Mouse (Mus musculus): ENCODE measurements around the gene Tnfrsf23.

DNA sequence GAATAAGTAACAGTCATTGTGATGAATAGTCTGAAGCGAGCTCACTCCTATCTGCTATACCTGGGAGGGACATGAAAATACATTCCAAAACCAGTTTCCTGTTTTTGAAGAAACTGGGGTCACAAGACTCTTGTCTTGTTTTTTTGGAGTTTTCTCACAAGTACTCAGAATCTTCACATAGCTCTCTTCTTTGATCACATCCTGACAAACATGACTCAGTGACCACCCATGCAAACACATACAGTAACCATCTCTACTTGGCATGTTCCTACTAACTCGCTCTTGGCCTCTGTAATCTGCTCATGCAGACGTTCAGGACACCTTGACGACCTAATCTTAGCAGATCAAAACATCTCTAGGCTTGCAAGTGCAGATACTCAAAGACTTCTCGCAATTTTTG lies 60.5 kb downstream of the Tnfrsf23 start:
- no peak for TF ChIP-seq CTCF (IDR thresholded peaks at IDR 0.05; ENCODE audit: borderline replicate concordance, insufficient read depth, low read length)
- TF ChIP-seq POLR2A (IDR thresholded peaks at IDR 0.05; ENCODE audit: low read depth, low read length) = no peak

Data from embryonic fibroblast, embryonic 13.5 days (primary cell).